In genomic region chr15:13097861-13098260, GRCm38 (mm10) we compare ENCODE assay signal across 24 mouse cellular contexts.
"Had no signal": no experiment of that assay in that cellular context is flagged by ENCODE, and none has a peak within 500 bp of the region (broad histone marks: within the 10 kb centered on the region; RNA-seq: fewer than 3 reads in every experiment).

No protein-coding gene starts in this region.

- H3K27me3 ChIP-seq: limb, embryonic 13.5 days; liver, embryonic 12.5 days; liver, embryonic 15.5 days; lung, embryonic 15.5 days; megakaryocyte, embryonic 14.5 days; midbrain, embryonic 13.5 days; neural tube, embryonic 12.5 days; neural tube, embryonic 15.5 days had no signal

- ATAC-seq: liver, embryonic 12.5 days; midbrain, embryonic 13.5 days had no signal

- H3K36me3 ChIP-seq: limb, embryonic 10.5 days; limb, embryonic 13.5 days; liver, embryonic 12.5 days; liver, embryonic 15.5 days; lung, embryonic 15.5 days; midbrain, embryonic 10.5 days; midbrain, embryonic 13.5 days; neural tube, embryonic 12.5 days; neural tube, embryonic 15.5 days had no signal

- H3K9me3 ChIP-seq: limb, embryonic 10.5 days; limb, embryonic 13.5 days; liver, embryonic 12.5 days; liver, embryonic 15.5 days; lung, embryonic 15.5 days; megakaryocyte, embryonic 14.5 days; midbrain, embryonic 10.5 days; midbrain, embryonic 13.5 days; neural tube, embryonic 12.5 days; neural tube, embryonic 15.5 days had no signal

- H3K4me1 ChIP-seq: limb, embryonic 13.5 days; liver, embryonic 12.5 days; liver, embryonic 15.5 days; lung, embryonic 15.5 days; megakaryocyte, embryonic 14.5 days; neural tube, embryonic 12.5 days had no signal

- DNase-seq: kidney, postnatal 25 days; layer of hippocampus, postnatal 36 days; liver; lung, adult 18-20 months; lung, postnatal 10 days; lung, postnatal 36 days; right cerebral cortex, adult 18-20 months; right cerebral cortex, postnatal 14 days; right cerebral cortex, postnatal 4 days; thymus, adult 18-20 months; thymus, postnatal 36 days had no signal

- H3K27ac ChIP-seq: kidney, postnatal 0 days; left cerebral cortex, adult 2 months; limb, embryonic 10.5 days; limb, embryonic 13.5 days; liver, embryonic 12.5 days; liver, embryonic 15.5 days; lung, embryonic 15.5 days; midbrain, embryonic 10.5 days; midbrain, embryonic 13.5 days; neural tube, embryonic 12.5 days; neural tube, embryonic 15.5 days; stomach, postnatal 0 days had no signal

- H3K9ac ChIP-seq: limb, embryonic 13.5 days; liver, embryonic 12.5 days; liver, embryonic 15.5 days; lung, embryonic 15.5 days; midbrain, embryonic 13.5 days; neural tube, embryonic 12.5 days; neural tube, embryonic 15.5 days had no signal

- H3K4me2 ChIP-seq: limb, embryonic 13.5 days; liver, embryonic 12.5 days; liver, embryonic 15.5 days; lung, embryonic 15.5 days; midbrain, embryonic 13.5 days; neural tube, embryonic 12.5 days; neural tube, embryonic 15.5 days had no signal

- H3K4me3 ChIP-seq: left cerebral cortex, adult 2 months; limb, embryonic 10.5 days; limb, embryonic 13.5 days; liver, embryonic 12.5 days; liver, embryonic 15.5 days; lung, embryonic 15.5 days; megakaryocyte, embryonic 14.5 days; midbrain, embryonic 10.5 days; midbrain, embryonic 13.5 days; neural tube, embryonic 12.5 days; neural tube, embryonic 15.5 days had no signal
